Mouse (Mus musculus): ENCODE results near the gene Ddx11. TPM values are rescaled to one million over a fixed set of nuclear protein-coding genes. Genes with fewer than 3 reads are reported as not detected.
"Not testable (repeated sequence)": the region's sequence is repeated elsewhere in the genome, so short reads cannot be mapped to it uniquely, and the experiment has no call there.

The Ddx11 gene
- polyA plus RNA-seq, 1 experiment from 2014 or later, result 29.1 TPM

- peak overlapping the region; percentile 93 for H3K27ac ChIP-seq (replicated peaks)
- H3K4me3 ChIP-seq, result peak overlapping the region; percentile 87
- no peaks in the 10 kb centered on the region for H3K9me3 ChIP-seq (replicated peaks)
- peaks cover 19% of the 10 kb centered on the region for H3K4me1 ChIP-seq
- no peaks in the 10 kb centered on the region for H3K27me3 ChIP-seq (ENCODE audit: low read depth, poor library complexity, severe bottlenecking)
- H3K36me3 ChIP-seq, result peaks cover 45% of the 10 kb centered on the region
- WGBS, result 3% methylated on average over 20 of the region's 20 CpGs
- DNase-seq (ENCODE audit: low spot score), result peak; percentile 47
These were observed 693 bp downstream of the Ddx11 start for GRCm38 (mm10) chr17:66123816-66124610.

GRCm38 (mm10) chr17:66125211-66125610 lies 1.9 kb downstream of the Ddx11 start:
- DNase-seq (ENCODE audit: low spot score), result no peak
- Histone ChIP-seq H3K36me3 (peaks cover 45% of the 10 kb centered on the region), H3K27ac (replicated peaks) (no peak overlapping the region), H3K4me1 (peaks cover 19% of the 10 kb centered on the region), H3K4me3 (peak overlapping the region; percentile 87; the same call in 1 of the 2 replicates), H3K9me3 (replicated peaks) (no peaks in the 10 kb centered on the region), H3K27me3 (ENCODE audit: low read depth, poor library complexity, severe bottlenecking) (no peaks in the 10 kb centered on the region)
- WGBS, result 75% methylated on average over 5 of the region's 5 CpGs

- Histone ChIP-seq H3K27ac (replicated peaks) (no peak overlapping the region), H3K4me3 (no peak overlapping the region), H3K9me3 (replicated peaks) (no peaks in the 10 kb centered on the region; the same call in 1 of the 2 replicates), H3K4me1 (peaks cover 4% of the 10 kb centered on the region), H3K36me3 (peaks cover 92% of the 10 kb centered on the region), H3K27me3 (ENCODE audit: low read depth, poor library complexity, severe bottlenecking) (no peaks in the 10 kb centered on the region)
- no peak for DNase-seq (ENCODE audit: low spot score)
- WGBS, result 88% methylated on average over 9 of the region's 9 CpGs
These were observed 7.1 kb downstream of the Ddx11 start for GRCm38 (mm10) chr17:66130371-66130770.

GRCm38 (mm10) chr17:66131212-66131611 lies 7.9 kb downstream of the Ddx11 start:
- Histone ChIP-seq H3K36me3 (peaks cover 97% of the 10 kb centered on the region), H3K4me3 (no peak overlapping the region), H3K9me3 (replicated peaks) (no peaks in the 10 kb centered on the region; the same call in 1 of the 2 replicates), H3K27ac (replicated peaks) (no peak overlapping the region), H3K27me3 (ENCODE audit: low read depth, poor library complexity, severe bottlenecking) (no peaks in the 10 kb centered on the region), H3K4me1 (no peaks in the 10 kb centered on the region)
- DNase-seq (ENCODE audit: low spot score), result no peak
- WGBS, result 95% methylated on average over 4 of the region's 4 CpGs

GRCm38 (mm10) chr17:66152706-66153662 lies 29.7 kb downstream of the Ddx11 start:
- DNase-seq (ENCODE audit: low spot score); H3K27me3 ChIP-seq (ENCODE audit: low read depth, poor library complexity, severe bottlenecking); H3K4me3 ChIP-seq; H3K9me3 ChIP-seq (replicated peaks); H3K27ac ChIP-seq (replicated peaks); H3K4me1 ChIP-seq: not testable (repeated sequence)
- WGBS, result 74% methylated on average over 5 of the region's 8 CpGs
- H3K36me3 ChIP-seq, result peaks cover 52% of the 10 kb centered on the region

GRCm38 (mm10) chr17:66153735-66154423 lies 30.6 kb downstream of the Ddx11 start:
- H3K4me3 ChIP-seq; H3K4me1 ChIP-seq; DNase-seq (ENCODE audit: low spot score); H3K27ac ChIP-seq (replicated peaks); H3K27me3 ChIP-seq (ENCODE audit: low read depth, poor library complexity, severe bottlenecking); H3K9me3 ChIP-seq (replicated peaks): not testable (repeated sequence)
- peaks cover 43% of the 10 kb centered on the region for H3K36me3 ChIP-seq
- WGBS, result 92% methylated on average over 4 of the region's 4 CpGs

- Histone ChIP-seq H3K27me3 (ENCODE audit: low read depth, poor library complexity, severe bottlenecking) (no peaks in the 10 kb centered on the region), H3K9me3 (replicated peaks) (no peaks in the 10 kb centered on the region), H3K36me3 (peaks cover 33% of the 10 kb centered on the region), H3K4me3 (no peak overlapping the region), H3K27ac (replicated peaks) (no peak overlapping the region), H3K4me1 (no peaks in the 10 kb centered on the region)
- WGBS, result 78% methylated on average over 2 of the region's 2 CpGs
- DNase-seq (ENCODE audit: low spot score), result no peak
These were observed 31.6 kb downstream of the Ddx11 start for GRCm38 (mm10) chr17:66154876-66155275.

- Histone ChIP-seq H3K27me3 (ENCODE audit: low read depth, poor library complexity, severe bottlenecking) (no peaks in the 10 kb centered on the region), H3K9me3 (replicated peaks) (peaks cover 24% of the 10 kb centered on the region; the same call in 1 of the 2 replicates), H3K27ac (replicated peaks) (no peak overlapping the region), H3K4me1 (no peaks in the 10 kb centered on the region), H3K36me3 (peaks cover 7% of the 10 kb centered on the region), H3K4me3 (no peak overlapping the region)
- DNase-seq (ENCODE audit: low spot score), result no peak
- 94% methylated on average over 5 of the region's 5 CpGs for WGBS
These were observed 35.0 kb downstream of the Ddx11 start for GRCm38 (mm10) chr17:66158271-66158670.

- not testable (repeated sequence) for H3K27me3 ChIP-seq (ENCODE audit: low read depth, poor library complexity, severe bottlenecking); DNase-seq (ENCODE audit: low spot score); H3K4me3 ChIP-seq; H3K27ac ChIP-seq (replicated peaks); H3K4me1 ChIP-seq; H3K36me3 ChIP-seq
- peaks cover 22% of the 10 kb centered on the region; the same call in 1 of the 2 replicates for H3K9me3 ChIP-seq (replicated peaks)
- WGBS, result 98% methylated on average over 5 of the region's 5 CpGs
These were observed 43.8 kb downstream of the Ddx11 start for GRCm38 (mm10) chr17:66167141-66167540.

GRCm38 (mm10) chr17:66170971-66171370 lies 47.7 kb downstream of the Ddx11 start:
- not testable (repeated sequence) for H3K36me3 ChIP-seq; DNase-seq (ENCODE audit: low spot score); H3K27ac ChIP-seq (replicated peaks); H3K27me3 ChIP-seq (ENCODE audit: low read depth, poor library complexity, severe bottlenecking); H3K4me3 ChIP-seq; H3K4me1 ChIP-seq
- WGBS, result 92% methylated on average over 15 of the region's 15 CpGs
- H3K9me3 ChIP-seq (replicated peaks), result peaks cover 11% of the 10 kb centered on the region; the same call in 1 of the 2 replicates

GRCm38 (mm10) chr17:66190577-66190976 lies 67.3 kb downstream of the Ddx11 start:
- Histone ChIP-seq H3K27me3 (ENCODE audit: low read depth, poor library complexity, severe bottlenecking) (no peaks in the 10 kb centered on the region), H3K4me3 (no peak overlapping the region), H3K4me1 (no peaks in the 10 kb centered on the region), H3K27ac (replicated peaks) (no peak overlapping the region), H3K9me3 (replicated peaks) (no peaks in the 10 kb centered on the region), H3K36me3 (no peaks in the 10 kb centered on the region)
- DNase-seq (ENCODE audit: low spot score), result no peak
- WGBS, result 89% methylated on average over 8 of the region's 8 CpGs

- Histone ChIP-seq H3K27me3 (ENCODE audit: low read depth, poor library complexity, severe bottlenecking) (no peaks in the 10 kb centered on the region), H3K27ac (replicated peaks) (no peak overlapping the region), H3K4me3 (no peak overlapping the region), H3K4me1 (no peaks in the 10 kb centered on the region), H3K36me3 (no peaks in the 10 kb centered on the region), H3K9me3 (replicated peaks) (no peaks in the 10 kb centered on the region)
- WGBS, result 58% methylated on average over 3 of the region's 3 CpGs
- DNase-seq (ENCODE audit: low spot score), result no peak
These were observed 73.7 kb downstream of the Ddx11 start for GRCm38 (mm10) chr17:66197041-66197440.
